Mouse (Mus musculus) adrenal gland, postnatal 0 days (tissue): ENCODE results near the gene Nat10. TPM values are rescaled to one million over a fixed set of nuclear protein-coding genes. Genes with fewer than 3 reads are reported as not detected.

Source experiments
- polyA plus RNA-seq: library from polyadenylated mRNA; unstranded; fragments of >200 nt; fragmentation: Nextera tagmentation; extraction: Ambion mirVana; gene quantifications from 2 replicates; pipeline ENCODE4 v1.2.1, GENCODE M21; 2015

Nat10 gene
- 7.8 and 17.4 TPM in 2 replicates for polyA plus RNA-seq

DNA sequence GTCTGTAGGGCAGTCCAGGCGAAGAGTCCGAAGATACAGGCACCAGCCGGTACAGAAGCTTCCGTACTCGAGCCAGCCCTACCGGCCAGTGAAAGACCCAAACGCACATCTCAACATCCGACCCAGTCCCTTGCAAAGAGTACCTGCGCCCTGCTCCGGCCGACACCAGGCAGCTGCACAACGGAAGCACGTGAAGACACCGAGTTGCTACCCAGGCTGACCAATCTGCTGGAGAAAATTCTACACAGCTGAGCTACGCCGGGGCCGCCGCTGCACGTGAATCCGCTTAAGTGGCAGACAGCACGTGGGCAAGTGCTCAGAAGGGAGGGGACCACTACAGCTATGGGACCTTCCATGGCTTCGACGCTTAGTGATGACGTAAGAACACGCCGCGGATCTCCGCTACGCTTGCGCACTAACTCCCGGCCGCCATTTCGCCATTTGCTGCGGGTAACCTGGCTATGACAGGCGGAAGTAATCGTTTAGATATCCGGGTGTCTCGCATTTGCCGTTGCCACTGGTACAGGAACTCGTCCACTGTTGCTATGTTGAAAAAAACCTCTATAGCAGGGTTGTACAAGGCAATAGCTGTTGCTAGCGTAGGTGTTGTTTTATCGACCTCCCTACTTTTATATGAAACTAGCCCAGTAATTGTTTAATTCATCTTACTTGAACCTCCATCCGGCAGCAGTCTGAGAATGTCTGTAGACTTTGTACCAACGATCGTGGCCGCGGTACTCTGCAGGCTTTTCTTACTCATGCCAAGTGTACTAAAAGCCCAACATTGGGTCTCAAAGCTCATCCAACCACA, at the start of gene Nat10:
Gene Nat10 (minus strand): TSS at position 365 of the 811 bp plus-strand sequence.

GRCm38 (mm10) chr2:103797491-103798009, 36.5 kb upstream of the Nat10 start, which contains the start of gene Caprin1:
TSS of gene Caprin1 (minus strand) at chr2:103797649.

Other genes starting within 250 kb of the Nat10 start
- 5.0 and 8.3 TPM in 2 replicates for gene Abtb2, start 195.0 kb downstream of the Nat10 start, polyA plus RNA-seq
- gene Caprin1, start 36.4 kb upstream of the Nat10 start, polyA plus RNA-seq: 119 and 176 TPM in 2 replicates
- gene Lmo2, start 196.7 kb upstream of the Nat10 start, polyA plus RNA-seq: 33.2 and 37.4 TPM in 2 replicates